Mouse (Mus musculus) kidney, adult 2 months (tissue): ENCODE measurements at regions not wholly inside any gene's neighbourhood (a gene's known extent, or its start where the extent isn't known, plus 50 kb on each side); places are given as distances from the start of the nearest gene placed in this dataset.

Source experiments
- CTCF ChIP-seq: fragments of 200-500 bp; conservative IDR thresholded peaks from 2 replicates; pipeline ENCODE4 v1.5.1; 2011; ENCODE audit warnings: low read depth, mild to moderate bottlenecking, control low read depth, low read length, moderate library complexity, mixed read lengths; ENCODE audit not compliant: insufficient read depth, insufficient read length
- POLR2A ChIP-seq: fragments of 200-500 bp; IDR thresholded peaks from one replicate; pipeline ENCODE4 v1.6.1; 2011; ENCODE audit warnings: low read depth, low read length, control low read depth

DNA sequence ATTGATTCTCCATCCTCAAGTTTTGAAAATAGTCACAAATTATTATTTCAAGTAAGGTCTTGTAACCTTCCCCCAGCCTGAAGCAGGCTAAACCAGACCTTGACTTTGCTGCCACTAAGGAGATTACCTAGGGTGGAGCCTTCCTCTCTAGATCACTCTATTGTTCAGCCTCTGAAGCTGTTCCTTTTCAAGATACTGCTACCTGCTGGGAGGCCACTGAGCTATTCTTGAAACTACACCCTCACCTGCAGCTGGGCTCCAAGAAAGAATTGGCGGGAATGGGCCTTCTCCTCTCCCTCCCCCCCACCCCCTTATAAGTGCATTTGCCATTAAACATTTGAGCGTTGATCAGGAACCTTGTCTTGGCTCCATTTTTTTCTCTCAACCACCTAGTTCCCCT, 534.2 kb upstream of the Dmac1 start:
- no peak for TF ChIP-seq CTCF
- no peak for TF ChIP-seq POLR2A
